Mouse (Mus musculus) MEL (cell line): ENCODE data around the gene D10Wsu102e. TPM values are rescaled to one million over a fixed set of nuclear protein-coding genes. Genes with fewer than 3 reads are reported as not detected.

ENCODE experiments used
- DNase-seq: peaks from one replicate; pipeline ENCODE4 v3.0.0; 2011; ENCODE audit warnings: low read depth, low spot score
- H3K27ac ChIP-seq: 2 replicates; pipeline ENCODE4 v1.5.1; 2012; ENCODE audit warnings: low read depth, mild to moderate bottlenecking, control low read depth, low read length, moderate library complexity; ENCODE audit not compliant: control insufficient read depth
- H3K27me3 ChIP-seq, 2 experiments: fragments of 150-350 bp in 1 of 2; sonication (generic) in 1 of 2; 2 replicates each; pipeline ENCODE4 v1.6.1; 2012; ENCODE audit warnings: low read length in 2 of 2, mild to moderate bottlenecking in 2 of 2, improper control_type of control experiment in 1 of 2, moderate library complexity in 1 of 2; ENCODE audit not compliant: insufficient read depth in 2 of 2, control insufficient read depth in 1 of 2
- H3K36me3 ChIP-seq, 2 experiments: 2 replicates each; pipeline ENCODE4 v1.6.1; 2012 to 2014; ENCODE audit warnings: low read length in 2 of 2, improper control_type of control experiment in 1 of 2, inconsistent platforms in 1 of 2, mild to moderate bottlenecking in 1 of 2; ENCODE audit not compliant: insufficient read depth in 2 of 2, control insufficient read depth in 1 of 2
- H3K4me1 ChIP-seq, 2 experiments: fragments of 150-350 bp in 1 of 2; sonication (generic) in 1 of 2; 2 replicates each; pipeline ENCODE4 v1.6.1; 2012; ENCODE audit warnings: low read length in 2 of 2, improper control_type of control experiment in 1 of 2, mild to moderate bottlenecking in 1 of 2; ENCODE audit not compliant: insufficient read depth in 2 of 2, control insufficient read depth in 1 of 2
- H3K4me3 ChIP-seq, 2 experiments: fragments of 150-350 bp in 1 of 2; sonication (generic) in 1 of 2; 2 replicates each; pipeline ENCODE4 v1.5.1; 2012; ENCODE audit warnings: low read depth in 2 of 2, low read length in 2 of 2, mild to moderate bottlenecking in 2 of 2, moderate library complexity in 2 of 2, control low read depth in 1 of 2, improper control_type of control experiment in 1 of 2; ENCODE audit not compliant: control insufficient read depth in 1 of 2, insufficient read depth in 1 of 2
- H3K79me2 ChIP-seq: 2 replicates; pipeline ENCODE4 v1.6.1; 2012; ENCODE audit warnings: mild to moderate bottlenecking, low read length, moderate library complexity; ENCODE audit not compliant: control insufficient read depth, poor library complexity, insufficient read depth
- H3K9ac ChIP-seq: 2 replicates; pipeline ENCODE4 v1.6.1; 2012; ENCODE audit warnings: low read depth, mild to moderate bottlenecking, control low read depth, low read length, moderate library complexity; ENCODE audit not compliant: control insufficient read depth, poor library complexity, severe bottlenecking
- H3K9me3 ChIP-seq: fragments of 150-350 bp; sonication (generic); replicated peaks from 2 replicates; pipeline ENCODE4 v1.6.1; 2012; ENCODE audit warnings: mild to moderate bottlenecking, low read length, improper control_type of control experiment, moderate library complexity; ENCODE audit not compliant: insufficient read depth
- BHLHE40 ChIP-seq: IDR thresholded peaks from 2 replicates; pipeline ENCODE4 v1.6.1; 2012; ENCODE audit warnings: low read depth, mild to moderate bottlenecking, inconsistent platforms, low read length, improper control_type of control experiment, borderline replicate concordance
- E2F4 ChIP-seq: IDR thresholded peaks from 2 replicates; pipeline ENCODE4 v1.6.1; 2011; ENCODE audit warnings: low read depth, low read length, improper control_type of control experiment, borderline replicate concordance
- EP300 ChIP-seq, 2 experiments: IDR thresholded peaks; 2 replicates each; pipeline ENCODE4 v1.6.1; 2011; ENCODE audit warnings: improper control_type of control experiment in 2 of 2, low read length in 2 of 2, low read depth in 1 of 2, mild to moderate bottlenecking in 1 of 2
- ETS1 ChIP-seq: IDR thresholded peaks from 2 replicates; pipeline ENCODE4 v1.6.1; 2012; ENCODE audit warnings: low read depth, mild to moderate bottlenecking, inconsistent platforms, low read length, improper control_type of control experiment, moderate library complexity
- GATA1 ChIP-seq: IDR thresholded peaks from 2 replicates; pipeline ENCODE4 v1.6.1; 2011; ENCODE audit warnings: low read depth, low read length, improper control_type of control experiment
- HCFC1 ChIP-seq: IDR thresholded peaks from 2 replicates; pipeline ENCODE4 v1.6.1; 2012; ENCODE audit warnings: low read depth, mild to moderate bottlenecking, inconsistent platforms, low read length, improper control_type of control experiment, moderate library complexity
- KAT2A ChIP-seq: conservative IDR thresholded peaks from 2 replicates; pipeline ENCODE4 v1.6.1; 2012; ENCODE audit warnings: low read depth, low read length, improper control_type of control experiment, inconsistent platforms
- MAFK ChIP-seq: IDR thresholded peaks from 2 replicates; pipeline ENCODE4 v1.6.1; 2011; ENCODE audit warnings: low read depth, mild to moderate bottlenecking, low read length, improper control_type of control experiment, borderline replicate concordance
- MAX ChIP-seq: IDR thresholded peaks from 2 replicates; pipeline ENCODE4 v1.6.1; 2011; ENCODE audit warnings: low read length, improper control_type of control experiment
- MAZ ChIP-seq: IDR thresholded peaks from 2 replicates; pipeline ENCODE4 v1.6.1; 2012; ENCODE audit warnings: low read depth, mild to moderate bottlenecking, inconsistent platforms, low read length, improper control_type of control experiment
- MXI1 ChIP-seq: IDR thresholded peaks from 2 replicates; pipeline ENCODE4 v1.6.1; 2011; ENCODE audit warnings: mild to moderate bottlenecking, low read depth, low read length, improper control_type of control experiment
- MYB ChIP-seq: IDR thresholded peaks from 2 replicates; pipeline ENCODE4 v1.6.1; 2011; ENCODE audit warnings: mild to moderate bottlenecking, low read depth, low read length, improper control_type of control experiment
- MYC ChIP-seq: IDR thresholded peaks from 2 replicates; pipeline ENCODE4 v1.6.1; 2011; ENCODE audit warnings: low read depth, mild to moderate bottlenecking, low read length, improper control_type of control experiment, moderate library complexity
- POLR2A ChIP-seq, 2 experiments: IDR thresholded peaks; 2 replicates each; pipeline ENCODE4 v1.6.1; 2011 to 2012; ENCODE audit warnings: low read length in 2 of 2, mild to moderate bottlenecking in 2 of 2, control low read depth in 1 of 2, improper control_type of control experiment in 1 of 2, low read depth in 1 of 2, moderate library complexity in 1 of 2; ENCODE audit not compliant: control insufficient read depth in 1 of 2, insufficient read depth in 1 of 2, poor library complexity in 1 of 2
- RCOR1 ChIP-seq: IDR thresholded peaks from 2 replicates; pipeline ENCODE4 v1.6.1; 2012; ENCODE audit warnings: low read depth, mild to moderate bottlenecking, inconsistent platforms, low read length, improper control_type of control experiment
- SIN3A ChIP-seq: IDR thresholded peaks from 2 replicates; pipeline ENCODE4 v1.6.1; 2012; ENCODE audit warnings: low read length, improper control_type of control experiment, inconsistent platforms
- TAL1 ChIP-seq: IDR thresholded peaks from 2 replicates; pipeline ENCODE4 v1.6.1; 2012; ENCODE audit warnings: mild to moderate bottlenecking, inconsistent platforms, low read length, moderate library complexity, mixed read lengths
- TBP ChIP-seq: IDR thresholded peaks from 2 replicates; pipeline ENCODE4 v1.8.0; 2011; ENCODE audit warnings: low read depth, low read length, improper control_type of control experiment
- TCF12 ChIP-seq: IDR thresholded peaks from 2 replicates; pipeline ENCODE4 v1.6.1; 2014; ENCODE audit warnings: low read depth, mild to moderate bottlenecking, inconsistent platforms, low read length, improper control_type of control experiment, moderate library complexity
- UBTF ChIP-seq: IDR thresholded peaks from 2 replicates; pipeline ENCODE4 v1.6.1; 2012; ENCODE audit warnings: low read depth, mild to moderate bottlenecking, inconsistent platforms, low read length, improper control_type of control experiment, moderate library complexity, borderline replicate concordance; ENCODE audit not compliant: insufficient read depth
- ZC3H11A ChIP-seq: IDR thresholded peaks from 2 replicates; pipeline ENCODE4 v1.6.1; 2012; ENCODE audit warnings: low read depth, mild to moderate bottlenecking, inconsistent platforms, low read length, improper control_type of control experiment
- ZKSCAN1 ChIP-seq: IDR thresholded peaks from 2 replicates; pipeline ENCODE4 v1.6.1; 2012; ENCODE audit warnings: low read depth, mild to moderate bottlenecking, inconsistent platforms, low read length, improper control_type of control experiment, moderate library complexity
- polyA plus RNA-seq, 2 experiments: library from polyadenylated mRNA; stranded (reverse) in 1 of 2; unstranded in 1 of 2; fragments of >175 nt in 1 of 2; fragments of >200 nt in 1 of 2; gene quantifications; 2 replicates each; pipeline versions ENCODE4 v1.2.1 to v1.2.4; 2012; ENCODE audit warnings: low replicate concordance in 2 of 2, low read depth in 1 of 2; ENCODE audit not compliant: insufficient read length in 2 of 2, insufficient read depth in 1 of 2, missing spikeins in 1 of 2
- total RNA-seq: library from RNA; depleted of rRNA; stranded (reverse); fragments of 300-350 nt; gene quantifications from 2 replicates; pipeline ENCODE4 v1.2.3, GENCODE M21; 2012

D10Wsu102e gene
- total and polyA plus RNA-seq, 3 experiments, result 1.9 to 2.7 (median 2.2) TPM

- Histone ChIP-seq H3K9me3 (no peaks in the 10 kb centered on the region), H3K4me1 (peaks cover 8 to 34% of the 10 kb centered on the region in 2 experiments), H3K4me3 (peak overlapping the region; percentile 63 to 80; a peak in 3 of 4 replicates), H3K36me3 (peaks cover 0 to 36% of the 10 kb centered on the region in 2 experiments), H3K27ac (peak overlapping the region; percentile 94), H3K27me3 (no peaks in the 10 kb centered on the region), H3K9ac (no peak overlapping the region), H3K79me2 (peaks cover 18% of the 10 kb centered on the region)
- DNase-seq, result peak; percentile 69
- TF ChIP-seq KAT2A (no peak), SIN3A (no peak; the same call in 1 of the 2 replicates), MXI1 (peak; percentile 64), GATA1 (peak; percentile 56), ZKSCAN1 (no peak), ETS1 (peak; percentile 53), MAFK (no peak), E2F4 (no peak), HCFC1 (no peak), TCF12 (0 out of 2 replicates have a peak, but pooled peaks have one; percentile 3), MYB (no peak), TAL1 (peak; percentile 52), TBP (no peak), RCOR1 (peak; percentile 54), EP300 (IDR thresholded peaks at IDR 0.05; ENCODE audit: low read depth in 1 of 2, low read length in 2 of 2) (peak; percentile 18 to 29; a peak in 1 of 4 replicates)
These were observed 23.0 kb downstream of the D10Wsu102e start for GRCm38 (mm10) chr10:83382988-83383387.

GRCm38 (mm10) chr10:83383863-83384262 lies 23.8 kb downstream of the D10Wsu102e start:
- Histone ChIP-seq H3K27me3 (no peaks in the 10 kb centered on the region), H3K9ac (peak overlapping the region; percentile 74), H3K9me3 (no peaks in the 10 kb centered on the region), H3K4me1 (peaks cover 7 to 25% of the 10 kb centered on the region in 2 experiments; a peak in 3 of 4 replicates), H3K36me3 (peaks cover 0 to 28% of the 10 kb centered on the region in 2 experiments), H3K4me3 (peak overlapping the region; percentile 63 to 80), H3K27ac (peak overlapping the region; percentile 94), H3K79me2 (peaks cover 15% of the 10 kb centered on the region)
- TF ChIP-seq KAT2A, result no peak
- TF ChIP-seq BHLHE40, result 0 out of 2 replicates have a peak, but pooled peaks have one; percentile 35
- peak; percentile 49; the same call in 1 of the 2 replicates for TF ChIP-seq MAZ
- no peak for TF ChIP-seq ZC3H11A
- TF ChIP-seq MAX, result peak; percentile 75; the same call in 1 of the 2 replicates
- peak; percentile 62 for TF ChIP-seq SIN3A
- TF ChIP-seq ETS1, result peak; percentile 28; the same call in 1 of the 2 replicates
- TF ChIP-seq UBTF, result no peak
- no peak for TF ChIP-seq POLR2A (IDR thresholded peaks at IDR 0.05; ENCODE audit: control insufficient read depth in 1 of 2, insufficient read depth in 1 of 2, low read depth in 1 of 2, low read length in 2 of 2, poor library complexity in 1 of 2)
- TF ChIP-seq RCOR1, result no peak
- 0 out of 2 replicates have a peak, but pooled peaks have one; percentile 11 for TF ChIP-seq TBP
- TF ChIP-seq MYC, result 0 out of 2 replicates have a peak, but pooled peaks have one; percentile 57
- 0 out of 2 replicates have a peak, but pooled peaks have one; percentile 11 for TF ChIP-seq MYB
- peak; percentile 66 for DNase-seq
